8 mouse cellular contexts compared by ENCODE assay signal in the genomic region with DNA sequence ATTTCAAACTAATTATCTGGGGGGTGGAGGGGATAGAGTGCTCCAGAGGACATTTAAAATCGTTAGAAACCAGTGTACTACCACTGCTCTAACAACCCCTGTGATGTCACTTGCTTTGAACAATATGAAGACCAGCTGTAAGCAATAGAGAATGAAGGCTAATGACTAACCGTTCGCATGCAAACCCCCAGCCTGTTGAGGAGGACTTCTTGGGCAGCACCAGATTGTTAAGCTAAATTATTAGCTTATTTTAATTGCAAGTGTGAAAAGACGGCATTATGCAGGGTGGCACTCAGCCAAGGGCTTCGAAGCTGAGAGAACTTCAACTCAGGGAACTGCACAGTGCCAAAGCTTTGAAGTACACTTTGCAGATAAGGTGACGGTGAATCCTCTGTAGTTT.
DNase-seq lines count a peak whose midpoint lies in the region; ATAC-seq and TF ChIP-seq lines count a peak whose summit lies in the region.

No protein-coding gene starts in this region.

- peaks cover 11% of the 10 kb centered on the region for H3K4me1 ChIP-seq in kidney, embryonic 14.5 days (ENCODE audit: control insufficient read depth, insufficient read depth, low read length)
- H3K4me1 ChIP-seq in forebrain, embryonic 12.5 days: no peaks in the 10 kb centered on the region; the same call in 1 of the 2 replicates
- H3K4me1 ChIP-seq in stomach, postnatal 0 days (replicated peaks; ENCODE audit: control insufficient read depth, insufficient read depth): no peaks in the 10 kb centered on the region

- no peaks in the 10 kb centered on the region for H3K36me3 ChIP-seq in kidney, embryonic 14.5 days (ENCODE audit: control insufficient read depth, insufficient read depth, low read length)
- H3K36me3 ChIP-seq in forebrain, embryonic 12.5 days (replicated peaks): no peaks in the 10 kb centered on the region
- no peaks in the 10 kb centered on the region for H3K36me3 ChIP-seq in stomach, postnatal 0 days (ENCODE audit: control insufficient read depth, insufficient read depth, low read length)

- no peak overlapping the region for H3K27ac ChIP-seq in kidney, embryonic 14.5 days (ENCODE audit: low read depth, low read length)
- H3K27ac ChIP-seq in forebrain, embryonic 12.5 days: no peak overlapping the region
- no peak overlapping the region for H3K27ac ChIP-seq in stomach, postnatal 0 days (replicated peaks)

- no peak for TF ChIP-seq EP300 in stomach, postnatal 0 days (optimal IDR thresholded peaks at IDR 0.05)

- 53% methylated on average over 6 of the region's 6 CpGs for WGBS in kidney, embryonic 14.5 days
- 35% methylated on average over 6 of the region's 6 CpGs for whole genome bisulfite sequencing in forebrain, embryonic 12.5 days
- 34% methylated on average over 6 of the region's 6 CpGs for WGBS in stomach, postnatal 0 days

- H3K27me3 ChIP-seq in kidney, embryonic 14.5 days (ENCODE audit: control insufficient read depth, insufficient read depth, low read length): no peaks in the 10 kb centered on the region
- H3K27me3 ChIP-seq in forebrain, embryonic 12.5 days: no peaks in the 10 kb centered on the region
- no peaks in the 10 kb centered on the region for H3K27me3 ChIP-seq in stomach, postnatal 0 days (ENCODE audit: control insufficient read depth, insufficient read depth, low read length)

- intact Hi-C loops in left cerebral cortex, postnatal 10 days (cut with DNase I): no loop called here

- no peak overlapping the region for H3K4me2 ChIP-seq in kidney, embryonic 14.5 days (replicated peaks; ENCODE audit: low read depth, low read length)
- no peak overlapping the region for H3K4me2 ChIP-seq in forebrain, embryonic 12.5 days
- H3K4me2 ChIP-seq in stomach, postnatal 0 days (replicated peaks; ENCODE audit: low read depth): no peak overlapping the region

- no peak overlapping the region for H3K9ac ChIP-seq in kidney, embryonic 14.5 days (ENCODE audit: low read depth, low read length)
- H3K9ac ChIP-seq in forebrain, embryonic 12.5 days: no peak overlapping the region
- H3K9ac ChIP-seq in stomach, postnatal 0 days (ENCODE audit: low read length): no peak overlapping the region

- DNase-seq in kidney, adult 18-20 months: peak; percentile 25
- DNase-seq in frontal cortex, postnatal 36 days (ENCODE audit: low spot score in 2 of 2): peak; percentile 7 to 44
- DNase-seq in left cerebral cortex, postnatal 10 days (ENCODE audit: extremely low spot score in 1 of 2, low spot score in 2 of 2): peak; percentile 14 to 40
- no peak for DNase-seq in stomach, postnatal 0 days (ENCODE audit: low spot score)
- DNase-seq in thymus, postnatal 4 days: no peak

- TF ChIP-seq CTCF in stomach, postnatal 0 days (IDR thresholded peaks at IDR 0.05; ENCODE audit: low read depth): no peak

- no peak for ATAC-seq in kidney, embryonic 14.5 days (ENCODE audit: low FRiP score, low TSS enrichment)
- peak; percentile 82; the same call in 1 of the 2 replicates for ATAC-seq in forebrain, embryonic 12.5 days (ENCODE audit: low FRiP score)
- no peak for ATAC-seq in inflammation-experienced regulatory T-cells, adult 6 months
- no peak for ATAC-seq in stomach, postnatal 0 days (ENCODE audit: low FRiP score, low TSS enrichment)

- H3K9me3 ChIP-seq in kidney, embryonic 14.5 days (ENCODE audit: control insufficient read depth, low read length): no peaks in the 10 kb centered on the region
- no peaks in the 10 kb centered on the region for H3K9me3 ChIP-seq in forebrain, embryonic 12.5 days
- H3K9me3 ChIP-seq in stomach, postnatal 0 days (ENCODE audit: control insufficient read depth, low read length): no peaks in the 10 kb centered on the region

- H3K4me3 ChIP-seq in kidney, embryonic 14.5 days (ENCODE audit: low read length): no peak overlapping the region
- H3K4me3 ChIP-seq in forebrain, embryonic 12.5 days (replicated peaks): no peak overlapping the region
- no peak overlapping the region for H3K4me3 ChIP-seq in stomach, postnatal 0 days (ENCODE audit: low read depth, low read length)

Comparison
In these comparisons a context has a peak if more than half of its experiments do, and no peak if none do; other contexts are left out.
1. DNase-seq: peak in kidney, adult 18-20 months (single experiment), frontal cortex, postnatal 36 days (2 of 2) and left cerebral cortex, postnatal 10 days (2 of 2); none in stomach, postnatal 0 days (single experiment) and thymus, postnatal 4 days (single experiment).